Mouse (Mus musculus): Measurements from ENCODE around the gene Tfap2e.

- TF ChIP-seq POLR2A (IDR thresholded peaks at IDR 0.05; ENCODE audit: low read depth, low read length): no peak
- TF ChIP-seq CTCF (conservative IDR thresholded peaks at IDR 0.05; ENCODE audit: insufficient read depth, insufficient read length, low read depth, low read length): no peak
Measured at GRCm38 (mm10) chr4:126769800-126770563, 33.9 kb upstream of the Tfap2e start.
